Mouse (Mus musculus) kidney, adult 11 months (tissue): ENCODE results near the gene H2-Q2.
"Not testable (repeated sequence)": the region's sequence is repeated elsewhere in the genome, so short reads cannot be mapped to it uniquely, and the experiment has no call there.

Source experiments
- DNase-seq: peaks from one replicate; pipeline ENCODE4 v3.0.0; 2022

Gene H2-Q2

GRCm38 (mm10) chr17:35379729-35380451 is 37.8 kb downstream of the H2-Q2 start:
- peak; percentile 39 for DNase-seq

DNA sequence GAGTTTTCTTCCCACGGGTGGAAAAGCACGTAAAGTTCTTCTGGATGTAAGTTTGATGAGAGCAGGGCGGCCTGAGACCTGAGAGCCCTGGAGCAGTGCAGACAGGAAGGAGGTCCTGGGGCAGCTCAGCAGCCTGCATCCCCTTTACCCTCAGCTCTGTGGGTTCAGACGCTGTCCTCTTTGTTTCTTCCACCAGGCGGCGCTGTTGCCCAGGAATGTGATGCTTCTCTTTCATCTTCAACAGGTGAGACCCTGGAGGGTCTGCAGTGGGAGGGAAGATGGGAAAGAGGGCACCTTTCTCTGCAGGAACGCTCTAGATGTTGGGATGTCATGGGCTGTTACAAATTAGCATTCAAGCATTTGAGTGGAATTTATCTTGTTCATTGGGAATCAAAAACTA is 47.8 kb downstream of the H2-Q2 start:
- DNase-seq = not testable (repeated sequence)

DNA sequence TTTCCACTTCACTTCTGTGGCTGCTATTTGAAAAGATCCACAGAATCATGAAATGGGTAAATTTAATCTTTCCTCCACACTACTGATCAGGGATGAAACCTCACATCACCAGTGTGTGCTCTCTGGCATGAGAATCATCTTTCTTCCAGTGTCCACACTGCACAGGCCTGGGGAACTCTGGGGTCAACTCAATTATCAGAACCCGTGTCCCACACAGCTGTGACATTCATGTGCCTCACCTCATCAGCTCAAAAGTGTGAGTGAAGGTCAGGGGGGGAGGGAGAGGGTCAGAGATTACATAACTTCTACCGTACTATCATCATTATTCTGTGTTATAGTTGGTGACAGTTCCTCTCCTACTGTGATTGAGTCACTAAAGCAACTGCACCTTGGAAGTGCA is 50.6 kb downstream of the H2-Q2 start:
- DNase-seq = not testable (repeated sequence)

DNA sequence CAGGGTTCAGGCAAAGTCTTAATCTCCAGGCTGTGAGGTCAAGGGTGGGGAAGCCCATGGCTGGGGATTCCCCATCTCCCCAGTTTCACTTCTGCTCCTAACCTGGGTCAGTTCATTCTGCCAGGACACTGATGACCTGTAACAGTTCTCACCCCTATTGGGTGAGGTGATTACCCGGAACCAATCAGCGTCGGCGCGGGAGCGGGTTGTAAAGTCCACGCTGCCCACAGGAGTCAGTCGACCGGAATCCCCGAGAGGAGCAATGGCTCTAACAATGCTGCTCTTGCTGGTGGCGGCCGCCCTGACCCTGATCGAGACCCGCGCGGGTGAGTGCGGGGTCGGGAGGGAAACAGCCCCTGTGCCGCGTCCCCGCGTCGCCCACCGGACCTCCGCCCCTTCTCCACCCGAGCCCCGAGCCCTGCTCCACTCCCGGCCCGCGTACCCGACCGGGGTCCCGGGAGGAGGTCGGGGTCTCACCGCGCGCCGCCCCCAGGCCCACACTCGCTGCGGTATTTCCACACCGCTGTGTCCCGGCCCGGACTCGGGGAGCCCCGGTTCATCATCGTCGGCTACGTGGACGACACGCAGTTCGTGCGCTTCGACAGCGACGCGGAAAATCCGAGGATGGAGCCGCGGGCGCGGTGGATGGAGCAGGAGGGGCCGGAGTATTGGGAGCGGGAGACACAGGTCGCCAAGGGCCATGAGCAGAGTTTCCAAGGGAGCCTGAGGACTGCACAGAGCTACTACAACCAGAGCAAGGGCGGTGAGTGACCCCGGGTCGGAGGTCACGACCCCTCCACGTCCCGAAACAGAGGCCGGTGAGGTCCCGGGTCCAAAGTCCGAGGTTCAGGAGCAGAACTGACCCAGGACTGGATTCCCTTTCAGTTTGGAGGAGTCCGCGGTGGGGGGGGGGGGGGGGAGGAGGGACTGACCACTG is 52.1 kb downstream of the H2-Q2 start:
- peak; percentile 31 for DNase-seq
